Mouse (Mus musculus): ENCODE results near the gene Slc25a22. TPM values are rescaled to one million over a fixed set of nuclear protein-coding genes. Genes with fewer than 3 reads are reported as not detected.

The Slc25a22 gene
- total RNA-seq, 2 experiments from 2014 or later = 281 to 341 TPM

DNA sequence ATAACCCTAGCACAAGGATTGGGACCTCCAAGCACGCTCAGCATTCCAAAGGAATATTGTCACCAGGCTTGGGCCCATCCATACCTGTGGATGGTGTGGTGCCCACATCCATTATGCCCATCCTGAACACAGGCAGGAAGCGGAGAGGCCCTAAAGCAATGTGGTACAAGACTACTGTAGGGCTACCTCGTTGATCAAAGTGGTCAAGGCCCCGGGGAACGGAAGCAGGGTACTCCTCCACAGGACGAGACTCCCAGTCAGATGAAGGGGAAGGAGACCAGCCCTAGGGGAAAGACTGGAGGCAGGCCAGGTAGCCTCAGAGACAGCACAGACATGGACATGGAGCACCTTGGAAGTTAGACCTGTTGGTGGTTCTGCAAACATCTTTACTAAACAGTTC, 35.1 kb upstream of the Slc25a22 start:
- no peak for DNase-seq (ENCODE audit: low spot score in 2 of 2)

GRCm38 (mm10) chr7:141472226-141472625, 34.5 kb upstream of the Slc25a22 start:
- no peak for DNase-seq (ENCODE audit: low spot score in 2 of 2)

GRCm38 (mm10) chr7:141471236-141471635, 33.5 kb upstream of the Slc25a22 start:
- no peak for DNase-seq (ENCODE audit: low spot score in 2 of 2)

DNA sequence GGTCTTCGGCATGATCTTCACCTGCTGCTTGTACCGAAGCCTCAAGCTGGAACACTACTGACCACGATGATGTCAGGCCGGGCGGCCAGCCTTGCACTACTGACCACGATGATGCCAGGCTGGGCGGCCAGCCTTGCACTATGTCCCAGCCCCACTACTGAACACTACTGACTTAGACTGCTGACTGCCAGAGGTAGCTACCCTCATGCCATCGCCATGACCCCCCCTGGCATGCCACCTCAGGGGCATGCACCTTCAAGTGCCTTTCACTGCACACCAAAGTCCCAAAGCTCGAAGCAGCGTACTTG, 32.9 kb upstream of the Slc25a22 start:
- no peak for DNase-seq (ENCODE audit: low spot score in 2 of 2)

DNA sequence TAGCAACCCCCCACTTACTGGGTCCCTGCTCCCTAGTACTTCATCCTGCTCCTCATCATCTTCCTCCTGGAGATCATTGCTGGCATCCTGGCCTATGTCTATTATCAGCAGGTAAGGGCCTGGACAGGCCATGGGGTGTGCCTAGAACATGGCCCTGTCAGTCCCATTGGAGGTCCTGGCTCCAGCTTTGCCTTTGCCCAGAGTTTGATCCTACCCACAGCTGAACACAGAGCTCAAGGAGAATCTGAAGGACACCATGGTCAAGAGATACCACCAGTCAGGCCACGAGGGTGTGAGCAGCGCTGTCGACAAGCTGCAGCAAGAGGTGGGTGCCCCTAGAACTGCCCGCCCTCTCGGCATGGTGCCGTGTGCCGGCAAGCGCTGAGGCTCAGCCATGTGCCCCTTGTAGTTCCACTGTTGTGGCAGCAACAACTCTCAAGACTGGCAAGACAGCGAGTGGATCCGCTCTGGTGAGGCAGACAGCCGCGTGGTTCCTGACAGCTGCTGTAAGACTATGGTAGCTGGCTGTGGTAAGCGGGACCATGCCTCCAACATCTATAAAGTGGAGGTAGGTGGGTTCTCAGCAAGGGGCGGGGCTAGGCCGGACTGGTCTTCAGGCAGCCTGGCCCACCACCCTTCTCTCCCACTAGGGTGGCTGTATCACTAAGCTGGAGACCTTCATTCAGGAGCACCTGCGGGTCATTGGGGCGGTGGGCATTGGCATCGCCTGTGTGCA, 32.4 kb upstream of the Slc25a22 start:
- DNase-seq (ENCODE audit: low spot score in 2 of 2) = no peak

- no peak for DNase-seq (ENCODE audit: low spot score in 2 of 2)
Measured at GRCm38 (mm10) chr7:141469352-141469751, 31.7 kb upstream of the Slc25a22 start.

DNA sequence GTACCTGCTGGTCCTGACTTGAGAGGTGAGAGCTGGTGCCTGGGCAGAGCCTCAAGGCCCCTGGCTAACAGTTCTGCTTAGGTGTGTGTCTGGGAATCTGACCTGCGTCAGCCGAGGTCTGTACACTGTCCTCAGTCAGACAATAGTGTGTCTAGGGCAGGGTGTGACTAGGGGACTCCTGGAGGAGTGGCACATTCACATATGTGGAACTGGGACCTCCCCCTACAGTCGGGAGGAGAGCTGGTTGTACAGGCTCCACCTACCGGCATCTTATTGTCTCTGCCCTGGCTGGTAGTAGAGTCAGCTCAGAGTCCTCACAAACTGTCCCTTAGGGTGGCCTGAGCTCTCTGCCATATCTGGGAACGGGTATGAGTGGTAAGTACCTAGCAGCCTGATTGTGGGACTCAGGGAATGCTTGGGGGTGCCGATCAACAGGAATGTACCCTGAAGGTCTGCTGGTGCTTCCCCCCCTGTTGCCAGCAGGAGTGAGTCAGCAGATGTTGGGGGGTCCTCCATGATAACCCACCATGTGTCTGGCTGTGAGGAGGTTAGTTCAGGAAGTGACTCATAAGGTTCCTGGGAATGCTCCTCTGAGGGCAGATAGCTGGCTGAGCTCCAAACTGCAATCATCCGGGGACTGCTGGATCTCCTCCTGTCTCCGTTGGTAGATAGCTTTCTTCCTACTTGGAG, 31.0 kb upstream of the Slc25a22 start:
- DNase-seq (ENCODE audit: low spot score in 2 of 2) = peak; percentile 55 to 65

- no peak for DNase-seq (ENCODE audit: low spot score in 2 of 2)
Measured at GRCm38 (mm10) chr7:141468164-141468521, 30.5 kb upstream of the Slc25a22 start.

- DNase-seq (ENCODE audit: low spot score in 2 of 2) = peak; percentile 62 to 75
Measured at GRCm38 (mm10) chr7:141467230-141468030, 29.7 kb upstream of the Slc25a22 start, which contains the start of gene Cd151. TSS of gene Cd151 (plus strand) at chr7:141467392.

- DNase-seq (ENCODE audit: low spot score in 2 of 2) = no peak
Measured at GRCm38 (mm10) chr7:141466607-141467148, 29.0 kb upstream of the Slc25a22 start.

GRCm38 (mm10) chr7:141466045-141466394, 28.3 kb upstream of the Slc25a22 start:
- no peak for DNase-seq (ENCODE audit: low spot score in 2 of 2)

GRCm38 (mm10) chr7:141465388-141466044, 27.8 kb upstream of the Slc25a22 start:
- peak in 1 of 2 experiments; percentile 21 for DNase-seq (ENCODE audit: low spot score in 2 of 2)

DNA sequence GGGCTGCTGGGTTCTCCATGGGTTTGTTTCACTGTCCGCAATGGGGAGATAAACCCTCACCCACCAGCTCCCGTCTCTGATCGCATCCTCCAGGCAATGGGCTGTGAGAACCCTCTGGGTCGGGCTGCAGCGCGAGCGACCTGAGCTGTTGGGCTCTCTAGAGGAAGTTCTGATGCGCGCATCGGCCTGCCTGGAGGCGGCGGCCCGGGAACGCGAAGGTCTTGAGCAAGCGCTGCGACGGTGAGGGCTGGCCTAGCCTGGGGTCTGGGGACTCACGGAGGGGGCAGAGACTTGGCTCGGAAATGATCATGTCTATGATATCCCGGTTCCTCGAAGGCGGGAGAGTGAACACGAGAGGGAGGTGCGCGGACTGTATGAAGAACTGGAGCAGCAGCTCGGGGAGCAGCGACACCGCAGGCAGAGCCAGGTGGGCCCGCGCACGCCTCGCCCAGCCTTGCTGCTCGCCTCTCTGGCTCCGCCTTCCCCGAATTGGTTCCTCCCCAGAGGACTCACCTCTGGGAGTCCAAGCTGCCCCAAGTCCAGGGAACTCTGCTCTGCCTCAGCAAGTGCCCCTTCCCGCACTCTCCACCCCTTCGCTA, 27.0 kb upstream of the Slc25a22 start:
- peak in 1 of 2 experiments; percentile 23 for DNase-seq (ENCODE audit: low spot score in 2 of 2)

- no peak for DNase-seq (ENCODE audit: low spot score in 2 of 2)
Measured at GRCm38 (mm10) chr7:141463824-141464602, 26.3 kb upstream of the Slc25a22 start.

GRCm38 (mm10) chr7:141462333-141462821, 24.7 kb upstream of the Slc25a22 start:
- no peak for DNase-seq (ENCODE audit: low spot score in 2 of 2)

DNA sequence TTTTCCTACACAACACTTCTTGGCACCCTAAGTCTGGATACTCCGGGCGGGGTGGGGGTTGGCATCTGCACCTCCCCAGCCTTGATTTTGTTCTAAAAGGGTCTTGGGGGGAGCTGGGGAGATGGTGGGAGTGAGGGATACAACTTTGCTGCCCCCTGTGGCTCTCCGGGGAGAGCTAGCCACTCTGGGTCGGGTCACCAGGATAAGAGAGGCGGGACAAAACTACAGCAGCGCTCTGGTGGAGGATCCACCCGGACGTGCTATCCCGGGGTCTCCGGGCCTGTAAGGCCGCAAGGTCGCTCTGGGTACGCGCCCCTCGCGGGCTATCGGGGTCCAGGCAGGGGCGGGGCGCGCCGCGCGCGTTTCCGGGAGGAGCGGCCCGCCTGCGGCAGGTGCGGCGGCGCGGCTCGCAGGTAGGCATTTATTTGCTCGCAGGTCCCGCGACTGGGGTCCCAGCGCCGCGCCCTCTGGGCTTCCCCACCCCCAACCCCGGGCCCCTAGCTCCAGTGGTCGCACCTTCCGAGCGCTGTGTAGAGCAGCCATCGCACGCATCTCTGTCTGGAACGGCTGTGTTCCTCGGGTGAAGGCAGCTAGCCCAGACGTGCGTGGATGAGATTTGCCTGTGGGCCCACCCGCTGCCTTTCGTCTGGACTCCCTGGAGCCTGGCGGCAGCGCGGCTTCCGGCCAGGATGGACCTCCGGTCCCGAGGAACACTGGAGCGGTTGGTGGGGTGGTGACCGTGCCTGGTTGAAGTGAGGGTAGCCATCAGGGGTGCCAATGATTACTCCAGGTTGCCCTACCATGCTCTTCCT, 24.0 kb upstream of the Slc25a22 start:
- DNase-seq (ENCODE audit: low spot score in 2 of 2) = no peak

DNA sequence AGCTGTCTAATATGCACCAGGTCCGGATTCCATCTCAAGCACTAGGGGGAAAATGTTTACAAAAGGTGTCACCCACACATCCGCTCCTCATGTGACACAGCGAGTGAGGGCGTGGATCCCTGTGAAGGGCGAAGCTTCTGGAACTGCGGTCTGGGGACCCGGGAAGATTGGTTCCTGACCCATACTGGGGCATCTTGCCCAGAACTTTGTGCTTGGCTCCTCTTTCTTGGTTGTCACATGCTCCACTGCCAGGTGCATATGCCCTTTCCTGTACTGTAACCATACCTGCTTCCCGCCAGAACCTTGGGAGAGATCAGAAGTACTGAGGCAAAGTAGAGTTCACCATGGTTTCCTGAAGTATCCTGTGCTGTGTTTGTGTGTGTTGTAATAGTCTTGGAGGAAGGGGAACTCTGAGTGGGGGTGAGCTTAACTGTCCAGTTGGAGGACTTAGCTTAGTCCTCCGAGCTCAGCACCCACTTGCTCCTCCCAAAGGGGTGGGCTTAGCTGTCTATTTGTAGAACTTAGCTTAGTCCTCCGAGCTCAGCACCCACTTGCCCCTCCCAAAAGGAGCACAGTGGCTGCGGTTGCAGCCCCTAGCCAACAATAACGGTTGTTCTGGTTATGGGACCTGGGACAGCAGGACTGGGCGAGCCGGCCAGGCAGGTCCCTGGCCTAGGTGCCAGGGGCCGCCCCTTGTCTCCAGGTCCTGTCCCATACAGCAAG, 22.9 kb upstream of the Slc25a22 start, which contains the start of gene Cracr2b:
Cracr2b (plus strand) TSS at position 704 of the 723 bp plus-strand sequence.
- peak in 1 of 2 experiments; percentile 11 for DNase-seq (ENCODE audit: low spot score in 2 of 2)

- DNase-seq (ENCODE audit: low spot score in 2 of 2) = no peak
Measured at GRCm38 (mm10) chr7:141460001-141460390, 22.3 kb upstream of the Slc25a22 start.

Measured in layer of hippocampus, postnatal 10 days (tissue).